Mouse (Mus musculus) Muller cell, postnatal 12 days (primary cell): ENCODE measurements around the gene Adad2.
A peak's percentile ranks its signal among the peaks of the same experiment; 100 is the strongest.

Experiments used
- DNase-seq: peaks from one replicate; pipeline ENCODE4 v3.0.0-alpha.2; 2015; ENCODE audit errors: inconsistent ontology term

Gene Adad2

GRCm38 (mm10) chr8:119616811-119617210 is 4.3 kb downstream of the Adad2 start:
- no peak for DNase-seq

GRCm38 (mm10) chr8:119617586-119617985 is 5.0 kb downstream of the Adad2 start:
- DNase-seq, result no peak

- DNase-seq, result no peak
These were observed 6.3 kb downstream of the Adad2 start for GRCm38 (mm10) chr8:119618887-119619286.

- DNase-seq, result no peak
These were observed 7.7 kb downstream of the Adad2 start for GRCm38 (mm10) chr8:119620116-119620840.

GRCm38 (mm10) chr8:119620848-119621465 is 8.4 kb downstream of the Adad2 start:
- no peak for DNase-seq

GRCm38 (mm10) chr8:119622555-119622954 is 10.0 kb downstream of the Adad2 start:
- DNase-seq, result no peak

GRCm38 (mm10) chr8:119623061-119623460 is 10.5 kb downstream of the Adad2 start:
- no peak for DNase-seq

- no peak for DNase-seq
These were observed 11.2 kb downstream of the Adad2 start for GRCm38 (mm10) chr8:119623744-119624143.

GRCm38 (mm10) chr8:119624916-119625315 is 12.4 kb downstream of the Adad2 start:
- DNase-seq, result no peak

GRCm38 (mm10) chr8:119625788-119626187 is 13.2 kb downstream of the Adad2 start:
- no peak for DNase-seq

GRCm38 (mm10) chr8:119627199-119627598 is 14.7 kb downstream of the Adad2 start:
- DNase-seq, result no peak

GRCm38 (mm10) chr8:119627613-119628359 is 15.2 kb downstream of the Adad2 start:
- DNase-seq, result no peak

GRCm38 (mm10) chr8:119630841-119631240 is 18.3 kb downstream of the Adad2 start:
- DNase-seq, result no peak

- no peak for DNase-seq
These were observed 19.7 kb downstream of the Adad2 start for GRCm38 (mm10) chr8:119632246-119632645.

GRCm38 (mm10) chr8:119632909-119633308 is 20.4 kb downstream of the Adad2 start:
- no peak for DNase-seq

- peak; percentile 31 for DNase-seq
These were observed 22.2 kb downstream of the Adad2 start for GRCm38 (mm10) chr8:119634616-119635336.

- no peak for DNase-seq
These were observed 22.8 kb downstream of the Adad2 start, which contains the start of gene Kcng4 for GRCm38 (mm10) chr8:119635378-119635777. Gene Kcng4, minus strand, starts transcription at chr8:119635680.

GRCm38 (mm10) chr8:119635958-119636357 is 23.4 kb downstream of the Adad2 start:
- no peak for DNase-seq

GRCm38 (mm10) chr8:119636766-119637165 is 24.2 kb downstream of the Adad2 start:
- no peak for DNase-seq

- DNase-seq, result no peak
These were observed 24.8 kb downstream of the Adad2 start for GRCm38 (mm10) chr8:119637381-119637780.

GRCm38 (mm10) chr8:119638261-119638660 is 25.7 kb downstream of the Adad2 start:
- no peak for DNase-seq

GRCm38 (mm10) chr8:119639798-119640197 is 27.3 kb downstream of the Adad2 start:
- DNase-seq, result no peak
